Comparison of ENCODE assay signal across 15 mouse cellular contexts in genomic region chr17:14172731-14173130, GRCm38 (mm10). TPM values are rescaled to one million over a fixed set of nuclear protein-coding genes. Genes with fewer than 3 reads are reported as not detected.
DNase-seq lines count a peak whose midpoint lies in the region; ATAC-seq lines count a peak whose summit lies in the region.
"Had no signal": no experiment of that assay in that cellular context is flagged by ENCODE, and none has a peak within 500 bp of the region (broad histone marks: within the 10 kb centered on the region; RNA-seq: fewer than 3 reads in every experiment).

No protein-coding gene starts in this region.

- H3K9ac ChIP-seq in kidney, embryonic 14.5 days (ENCODE audit: low read depth, low read length) = no peak overlapping the region
- H3K9ac ChIP-seq: embryonic facial prominence, embryonic 15.5 days; hindbrain, embryonic 12.5 days; limb, embryonic 12.5 days; stomach, embryonic 15.5 days had no signal

- ATAC-seq in kidney, embryonic 14.5 days (ENCODE audit: low FRiP score, low TSS enrichment) = no peak
- ATAC-seq in hematopoietic stem cell, adult 5-6 weeks (replicated peaks in 1 of 2; ENCODE audit: insufficient read depth in 1 of 2, low FRiP score in 2 of 2, low TSS enrichment in 1 of 2, low read depth in 1 of 2, poor library complexity in 2 of 2, severe bottlenecking in 2 of 2) = peak; percentile 67 to 77; a peak in 3 of 4 replicates

- no peaks in the 10 kb centered on the region for H3K36me3 ChIP-seq in kidney, embryonic 14.5 days (ENCODE audit: control insufficient read depth, insufficient read depth, low read length)
- H3K36me3 ChIP-seq: embryonic facial prominence, embryonic 15.5 days; hindbrain, embryonic 12.5 days; limb, embryonic 12.5 days; stomach, embryonic 15.5 days had no signal

- H3K27ac ChIP-seq in kidney, embryonic 14.5 days (ENCODE audit: low read depth, low read length) = peak overlapping the region; percentile 47; the same call in 1 of the 2 replicates
- H3K27ac ChIP-seq: embryonic facial prominence, embryonic 15.5 days; hindbrain, embryonic 12.5 days; limb, embryonic 12.5 days; stomach, embryonic 15.5 days had no signal

- H3K4me1 ChIP-seq in kidney, embryonic 14.5 days (ENCODE audit: control insufficient read depth, insufficient read depth, low read length) = peaks cover 71% of the 10 kb centered on the region

- H3K4me2 ChIP-seq in kidney, embryonic 14.5 days (replicated peaks; ENCODE audit: low read depth, low read length) = no peak overlapping the region
- H3K4me2 ChIP-seq: embryonic facial prominence, embryonic 15.5 days; hindbrain, embryonic 12.5 days; limb, embryonic 12.5 days; stomach, embryonic 15.5 days had no signal

- no peak overlapping the region for H3K4me3 ChIP-seq in kidney, embryonic 14.5 days (ENCODE audit: low read length)
- H3K4me3 ChIP-seq: embryonic facial prominence, embryonic 15.5 days; hindbrain, embryonic 12.5 days; limb, embryonic 12.5 days; stomach, embryonic 15.5 days had no signal

- H3K9me3 ChIP-seq in kidney, embryonic 14.5 days (ENCODE audit: control insufficient read depth, low read length) = no peaks in the 10 kb centered on the region
- H3K9me3 ChIP-seq: embryonic facial prominence, embryonic 15.5 days; hindbrain, embryonic 12.5 days; limb, embryonic 12.5 days; stomach, embryonic 15.5 days had no signal

- DNase-seq in kidney, postnatal 25 days = no peak
- DNase-seq in 3134 (ENCODE audit: extremely low read depth, insufficient read length, low spot score) = peak; percentile 63
- DNase-seq in 416B (ENCODE audit: low read depth) = peak; percentile 72
- no peak for DNase-seq in cerebellum, adult 9-11 months
- no peak for DNase-seq in cerebellum, postnatal 10 days
- DNase-seq: cerebellum, adult 9-10 months; kidney, adult 11 months; midbrain, embryonic 14.5 days; right cerebral cortex, postnatal 25 days had no signal

- no peaks in the 10 kb centered on the region for H3K27me3 ChIP-seq in kidney, embryonic 14.5 days (ENCODE audit: control insufficient read depth, insufficient read depth, low read length)
- H3K27me3 ChIP-seq: embryonic facial prominence, embryonic 15.5 days; limb, embryonic 12.5 days; stomach, embryonic 15.5 days had no signal

RNA-seq across cellular contexts. Expression of gene Dact2, which starts 31.4 kb away (rescaled TPM):
- 16.4 and 21.0 TPM in 2 replicates for polyA plus RNA-seq in kidney, embryonic 14.5 days (2014; fragmentation: Nextera tagmentation; extraction: Ambion mirVana)
- total RNA-seq in hematopoietic stem cell, adult 5-6 weeks (2017) = not detected in 2 replicates

Comparison
In these comparisons a context has a peak if more than half of its experiments do, and no peak if none do; other contexts are left out.
1. DNase-seq: peak in 3134 (single experiment) and 416B (single experiment); none in kidney, postnatal 25 days (0 of 2), cerebellum, adult 9-11 months (single experiment) and cerebellum, postnatal 10 days (0 of 2).